Mouse (Mus musculus) ES-Bruce4 (cell line): ENCODE measurements around the gene Sin3b.

Experiments
- CTCF ChIP-seq: IDR thresholded peaks from one replicate; pipeline ENCODE4 v1.8.1; 2011; ENCODE audit warnings: low read depth, low read length
- POLR2A ChIP-seq: IDR thresholded peaks from one replicate; pipeline ENCODE4 v1.8.1; 2011; ENCODE audit warnings: low read length; ENCODE audit not compliant: insufficient read depth

DNA sequence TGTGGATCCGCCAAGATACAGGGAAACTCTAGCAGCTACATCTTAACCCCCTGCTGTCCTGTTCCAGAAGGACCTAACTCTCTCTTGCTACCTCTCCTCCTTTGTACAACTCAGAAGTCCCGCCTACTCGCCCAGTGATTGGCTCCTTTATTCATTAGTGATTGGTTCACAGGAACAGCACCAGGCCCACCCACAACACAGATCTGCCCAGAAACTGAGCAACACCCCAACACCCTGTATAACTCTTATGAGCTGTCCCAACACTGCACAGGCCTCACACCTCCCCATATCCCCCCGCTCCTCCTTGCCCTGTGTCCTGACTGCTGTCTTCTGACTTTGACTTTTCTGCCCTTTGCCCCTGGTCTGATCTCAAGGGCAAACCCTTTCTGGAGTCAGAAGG lies 42.6 kb downstream of the Sin3b start:
- TF ChIP-seq CTCF (no peak), POLR2A (no peak)
